Mouse (Mus musculus): ENCODE measurements around the gene Sh3tc1. TPM values are rescaled to one million over a fixed set of nuclear protein-coding genes. Genes with fewer than 3 reads are reported as not detected.

Gene Sh3tc1
- polyA plus RNA-seq, 1 experiment from 2014 or later: 9.2 TPM

DNA sequence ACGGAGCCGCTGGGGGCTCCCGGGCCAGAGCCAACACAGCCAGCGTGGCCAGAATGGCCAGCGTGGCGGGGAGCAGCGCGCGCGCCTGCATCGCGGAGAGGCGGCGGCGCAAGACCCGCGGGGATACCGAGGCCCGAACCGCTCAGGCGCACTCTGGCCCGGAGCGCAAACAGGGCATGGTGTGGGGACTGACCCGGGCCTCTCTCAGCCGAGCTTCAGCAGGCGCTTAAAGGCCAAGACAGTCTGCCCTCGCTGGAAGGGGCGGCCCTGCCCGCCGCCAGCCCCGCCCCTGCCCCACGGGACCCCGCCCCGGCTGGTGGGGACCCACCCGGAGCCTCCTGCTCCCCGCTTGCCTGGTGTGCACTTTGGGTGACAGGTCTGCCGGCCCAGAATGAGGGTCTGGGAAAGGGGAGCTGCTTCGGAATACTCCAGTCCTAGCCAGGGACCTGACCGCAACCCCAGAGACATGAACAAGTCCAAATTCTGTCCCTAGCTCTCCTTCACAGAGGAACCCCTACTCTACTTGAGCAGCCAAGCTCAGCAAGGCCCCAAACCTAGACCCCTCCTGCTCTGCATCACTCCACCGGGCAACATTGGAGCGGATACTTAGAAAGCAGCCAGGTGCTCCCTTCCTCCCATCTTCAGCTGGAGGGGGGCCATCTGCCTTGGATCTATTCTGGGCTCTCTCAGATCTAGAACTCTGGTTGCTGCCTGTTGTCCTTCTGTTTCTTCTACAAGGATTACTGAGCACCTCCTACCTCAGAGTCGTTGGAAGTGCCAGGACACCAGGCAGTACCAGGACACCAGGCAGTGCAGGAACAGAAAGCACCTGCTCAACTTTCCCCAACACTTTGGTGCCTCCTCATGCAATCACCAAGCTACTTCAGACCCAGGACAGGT lies 60.3 kb downstream of the Sh3tc1 start, which contains the start of gene Htra3:
Gene Htra3, minus strand, starts transcription at position 527 of the 900 bp plus-strand sequence.
- H3K9ac ChIP-seq: peak within 1 kb of the TSS; percentile 82
- no peaks in the 10 kb centered on the region for H3K9me3 ChIP-seq
- H3K27me3 ChIP-seq (replicated peaks): peaks cover 77% of the 10 kb centered on the region
- no peak within 1 kb of the TSS for H3K27ac ChIP-seq (replicated peaks)
- H3K4me1 ChIP-seq: peaks cover 24% of the 10 kb centered on the region
- H3K4me2 ChIP-seq: peak within 1 kb of the TSS; percentile 95
- no peak for ATAC-seq (ENCODE audit: extremely low read depth, insufficient number of reproducible peaks, low FRiP score, low TSS enrichment)
- WGBS: 8% methylated on average over 41 of the region's 42 CpGs
- peak within 1 kb of the TSS; percentile 59 for H3K4me3 ChIP-seq
- H3K36me3 ChIP-seq: no peaks in the 10 kb centered on the region

- WGBS: 70% methylated on average over 7 of the region's 7 CpGs
- Histone ChIP-seq H3K9ac (no peak overlapping the region), H3K9me3 (no peaks in the 10 kb centered on the region), H3K4me1 (peaks cover 44% of the 10 kb centered on the region), H3K4me2 (no peak overlapping the region), H3K4me3 (no peak overlapping the region), H3K27me3 (replicated peaks) (peaks cover 61% of the 10 kb centered on the region), H3K27ac (replicated peaks) (no peak overlapping the region), H3K36me3 (no peaks in the 10 kb centered on the region)
- no peak for ATAC-seq (ENCODE audit: extremely low read depth, insufficient number of reproducible peaks, low FRiP score, low TSS enrichment)
Measured at GRCm38 (mm10) chr5:35676964-35677363, 62.8 kb downstream of the Sh3tc1 start.

GRCm38 (mm10) chr5:35674081-35674555 lies 65.7 kb downstream of the Sh3tc1 start:
- Histone ChIP-seq H3K9me3 (no peaks in the 10 kb centered on the region), H3K4me1 (peaks cover 66% of the 10 kb centered on the region), H3K9ac (peak overlapping the region; percentile 28; the same call in 1 of the 2 replicates), H3K36me3 (no peaks in the 10 kb centered on the region), H3K4me3 (no peak overlapping the region), H3K4me2 (no peak overlapping the region), H3K27ac (replicated peaks) (peak overlapping the region; percentile 83), H3K27me3 (replicated peaks) (peaks cover 33% of the 10 kb centered on the region)
- peak; percentile 49; the same call in 1 of the 2 replicates for ATAC-seq (ENCODE audit: extremely low read depth, insufficient number of reproducible peaks, low FRiP score, low TSS enrichment)
- WGBS: 12% methylated on average over 4 of the region's 4 CpGs

DNA sequence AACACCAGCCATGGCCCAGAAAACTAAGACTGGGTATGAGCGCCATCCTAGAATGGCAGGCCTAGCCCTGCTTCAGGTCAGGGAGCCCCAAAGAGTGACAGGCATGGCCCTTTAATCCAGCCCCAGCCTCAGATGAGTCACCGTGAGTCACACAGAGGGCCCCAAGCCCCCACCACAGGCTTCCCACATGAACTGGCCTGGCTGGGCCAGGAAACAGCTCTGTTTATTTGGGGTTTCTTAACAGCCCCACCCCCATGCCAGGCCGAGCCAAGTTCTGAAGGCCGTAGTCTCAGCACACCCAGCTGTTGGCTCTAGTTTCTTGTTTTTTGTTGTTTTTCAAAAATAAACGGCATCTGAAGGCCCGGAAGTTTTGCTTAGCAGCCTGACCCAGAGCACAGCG lies 66.7 kb downstream of the Sh3tc1 start:
- Histone ChIP-seq H3K36me3 (no peaks in the 10 kb centered on the region), H3K4me2 (no peak overlapping the region), H3K27me3 (replicated peaks) (peaks cover 22% of the 10 kb centered on the region), H3K4me3 (no peak overlapping the region), H3K27ac (replicated peaks) (peak overlapping the region; percentile 83), H3K9me3 (no peaks in the 10 kb centered on the region), H3K9ac (peak overlapping the region; percentile 54), H3K4me1 (peaks cover 61% of the 10 kb centered on the region)
- WGBS: 51% methylated on average over 7 of the region's 7 CpGs
- no peak for ATAC-seq (ENCODE audit: extremely low read depth, insufficient number of reproducible peaks, low FRiP score, low TSS enrichment)

- peak overlapping the region; percentile 54; the same call in 1 of the 2 replicates for H3K9ac ChIP-seq
- WGBS: 64% methylated on average over 1 of the region's 1 CpGs
- no peaks in the 10 kb centered on the region for H3K36me3 ChIP-seq
Measured at GRCm38 (mm10) chr5:35672581-35672980, 67.2 kb downstream of the Sh3tc1 start.

DNA sequence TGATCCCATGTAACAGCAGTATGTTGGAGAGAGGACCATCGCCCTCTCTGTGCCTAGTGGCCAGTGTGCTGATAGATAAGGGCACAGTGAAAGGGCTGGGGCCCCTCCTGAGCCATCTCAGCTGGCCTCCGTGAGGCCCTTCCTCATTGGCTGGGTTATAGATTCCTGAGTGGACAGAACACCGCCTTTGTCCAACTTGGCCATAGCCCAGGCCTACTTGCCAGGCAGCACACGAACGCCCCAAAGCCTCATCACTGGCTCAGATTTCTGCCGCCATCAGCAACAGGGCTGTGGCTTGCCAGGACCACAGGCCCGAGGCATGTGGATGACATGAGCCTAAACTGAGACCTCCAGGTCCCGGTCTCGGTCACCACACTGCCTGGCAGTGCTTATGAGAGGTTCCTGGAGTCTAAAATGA lies 68.3 kb downstream of the Sh3tc1 start:
- Histone ChIP-seq H3K9ac (peak overlapping the region; percentile 54; the same call in 1 of the 2 replicates), H3K4me1 (peaks cover 61% of the 10 kb centered on the region), H3K27ac (replicated peaks) (peak overlapping the region; percentile 59), H3K9me3 (no peaks in the 10 kb centered on the region), H3K36me3 (no peaks in the 10 kb centered on the region), H3K27me3 (replicated peaks) (peaks cover 8% of the 10 kb centered on the region), H3K4me3 (no peak overlapping the region), H3K4me2 (no peak overlapping the region)
- 40% methylated on average over 9 of the region's 9 CpGs for whole genome bisulfite sequencing
- no peak for ATAC-seq (ENCODE audit: extremely low read depth, insufficient number of reproducible peaks, low FRiP score, low TSS enrichment)

More at GRCm38 (mm10) chr5:35672581-35672980, 67.2 kb downstream of the Sh3tc1 start:
- no peak for ATAC-seq (ENCODE audit: extremely low read depth, insufficient number of reproducible peaks, low FRiP score, low TSS enrichment)
- H3K27me3 ChIP-seq (replicated peaks): peaks cover 17% of the 10 kb centered on the region
- H3K4me2 ChIP-seq: no peak overlapping the region
- peak overlapping the region; percentile 83 for H3K27ac ChIP-seq (replicated peaks)
- H3K9me3 ChIP-seq: no peaks in the 10 kb centered on the region
- no peak overlapping the region for H3K4me3 ChIP-seq
- peaks cover 61% of the 10 kb centered on the region for H3K4me1 ChIP-seq

GRCm38 (mm10) chr5:35670412-35670801 lies 69.4 kb downstream of the Sh3tc1 start:
- ATAC-seq (ENCODE audit: extremely low read depth, insufficient number of reproducible peaks, low FRiP score, low TSS enrichment): no peak
- Histone ChIP-seq H3K9me3 (no peaks in the 10 kb centered on the region), H3K27me3 (replicated peaks) (no peaks in the 10 kb centered on the region; the same call in 1 of the 2 replicates), H3K4me2 (no peak overlapping the region), H3K36me3 (no peaks in the 10 kb centered on the region), H3K4me3 (no peak overlapping the region), H3K27ac (replicated peaks) (no peak overlapping the region), H3K9ac (peak overlapping the region; percentile 54; the same call in 1 of the 2 replicates), H3K4me1 (peaks cover 61% of the 10 kb centered on the region)
- 41% methylated on average over 6 of the region's 6 CpGs for WGBS

- no peak for ATAC-seq (ENCODE audit: extremely low read depth, insufficient number of reproducible peaks, low FRiP score, low TSS enrichment)
- H3K27ac ChIP-seq (replicated peaks): no peak overlapping the region
- no peaks in the 10 kb centered on the region for H3K9me3 ChIP-seq
- no peak overlapping the region for H3K4me3 ChIP-seq
- peak overlapping the region; percentile 12; the same call in 1 of the 2 replicates for H3K9ac ChIP-seq
- H3K4me2 ChIP-seq: no peak overlapping the region
- H3K4me1 ChIP-seq: peaks cover 58% of the 10 kb centered on the region
- 24% methylated on average over 11 of the region's 11 CpGs for WGBS
- H3K27me3 ChIP-seq (replicated peaks): no peaks in the 10 kb centered on the region; the same call in 1 of the 2 replicates
- no peaks in the 10 kb centered on the region for H3K36me3 ChIP-seq
Measured at GRCm38 (mm10) chr5:35669747-35670411, 69.9 kb downstream of the Sh3tc1 start.

- Histone ChIP-seq H3K9ac (no peak overlapping the region), H3K9me3 (no peaks in the 10 kb centered on the region), H3K36me3 (no peaks in the 10 kb centered on the region), H3K4me1 (peaks cover 33% of the 10 kb centered on the region), H3K4me3 (no peak overlapping the region), H3K4me2 (no peak overlapping the region), H3K27me3 (replicated peaks) (peaks cover 4% of the 10 kb centered on the region), H3K27ac (replicated peaks) (no peak overlapping the region)
- ATAC-seq (ENCODE audit: extremely low read depth, insufficient number of reproducible peaks, low FRiP score, low TSS enrichment): no peak
- 91% methylated on average over 7 of the region's 7 CpGs for WGBS
Measured at GRCm38 (mm10) chr5:35666152-35666551, 73.6 kb downstream of the Sh3tc1 start.

- Histone ChIP-seq H3K4me3 (no peak overlapping the region), H3K36me3 (no peaks in the 10 kb centered on the region), H3K27me3 (replicated peaks) (peaks cover 9% of the 10 kb centered on the region), H3K9me3 (no peaks in the 10 kb centered on the region), H3K9ac (no peak overlapping the region), H3K27ac (replicated peaks) (no peak overlapping the region), H3K4me2 (no peak overlapping the region), H3K4me1 (peaks cover 29% of the 10 kb centered on the region)
- 79% methylated on average over 9 of the region's 9 CpGs for whole genome bisulfite sequencing
- no peak for ATAC-seq (ENCODE audit: extremely low read depth, insufficient number of reproducible peaks, low FRiP score, low TSS enrichment)
Measured at GRCm38 (mm10) chr5:35662021-35662545, 77.7 kb downstream of the Sh3tc1 start.

- H3K9me3 ChIP-seq: no peaks in the 10 kb centered on the region
- 57% methylated on average over 6 of the region's 6 CpGs for WGBS
- peaks cover 9% of the 10 kb centered on the region for H3K27me3 ChIP-seq (replicated peaks)
- peaks cover 29% of the 10 kb centered on the region for H3K4me1 ChIP-seq
- no peak overlapping the region for H3K4me2 ChIP-seq
- H3K9ac ChIP-seq: peak overlapping the region; percentile 48
- no peak overlapping the region for H3K27ac ChIP-seq (replicated peaks)
- ATAC-seq (ENCODE audit: extremely low read depth, insufficient number of reproducible peaks, low FRiP score, low TSS enrichment): no peak
- no peak overlapping the region for H3K4me3 ChIP-seq
- H3K36me3 ChIP-seq: no peaks in the 10 kb centered on the region
Measured at GRCm38 (mm10) chr5:35661210-35661609, 78.6 kb downstream of the Sh3tc1 start.
